Mouse (Mus musculus): ENCODE results near the gene Eci1. TPM values are rescaled to one million over a fixed set of nuclear protein-coding genes. Genes with fewer than 3 reads are reported as not detected.
A peak's percentile ranks its signal among the peaks of the same experiment; 100 is the strongest.

The Eci1 gene
- polyA plus RNA-seq, 1 experiment = 78.3 TPM

DNA sequence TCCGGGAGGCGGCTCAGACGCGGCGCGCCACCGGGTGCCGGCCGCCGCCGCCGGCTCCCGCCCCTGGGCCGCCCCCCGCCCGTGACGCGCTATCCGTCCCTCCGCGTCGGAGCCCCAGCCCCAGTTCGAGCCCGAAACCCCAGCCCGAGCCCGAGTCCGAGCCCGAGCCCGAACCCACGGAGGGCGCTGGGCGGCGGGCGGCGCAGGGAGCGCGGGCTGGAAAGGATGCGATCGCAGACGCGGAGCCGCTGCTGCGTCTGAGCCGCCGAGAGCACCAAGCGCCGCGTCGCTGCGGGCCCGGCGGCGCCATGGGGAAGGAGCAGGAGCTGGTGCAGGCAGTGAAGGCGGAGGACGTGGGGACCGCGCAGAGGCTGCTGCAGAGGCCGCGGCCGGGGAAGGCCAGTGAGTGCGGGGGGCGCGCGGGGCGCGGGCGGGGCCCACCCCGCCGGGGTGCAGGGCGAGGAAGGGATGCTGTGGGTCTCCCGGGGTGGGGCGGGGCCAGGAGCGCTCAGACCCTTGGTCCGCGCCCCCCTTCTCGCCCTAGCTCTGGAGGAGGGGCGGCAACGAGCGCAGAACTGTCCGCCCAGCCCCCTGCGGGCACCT is 62.3 kb downstream of the Eci1 start:
- peak; percentile 21 for DNase-seq
- no peaks in the 10 kb centered on the region for H3K4me1 ChIP-seq (ENCODE audit: control insufficient read depth, insufficient read depth, low read length)
- no peak for TF ChIP-seq POLR2A (IDR thresholded peaks at IDR 0.05; ENCODE audit: borderline replicate concordance, extremely low read depth, low read depth, low read length)
- no peak for TF ChIP-seq CTCF (IDR thresholded peaks at IDR 0.05; ENCODE audit: insufficient read depth, low read length)
- peak overlapping the region; percentile 56 for H3K4me3 ChIP-seq (replicated peaks; ENCODE audit: extremely low read depth, low read depth, low read length)
- under 1% methylated on average over 71 of the region's 81 CpGs for WGBS

Other genes with a start within 250 kb of the Eci1 start
- gene Tbc1d24, start 221.1 kb upstream of the Eci1 start, polyA plus RNA-seq (2012; rRNA removed) = 13.9 and 30.2 TPM in 2 replicates
- gene Ntn3, start 217.1 kb upstream of the Eci1 start, polyA plus RNA-seq (2012; rRNA removed) = 8.2 and 10.4 TPM in 2 replicates
- gene Tedc2, start 205.8 kb upstream of the Eci1 start, polyA plus RNA-seq (2012; rRNA removed) = 7.7 and 12.7 TPM in 2 replicates
- gene Ccnf, start 175.2 kb upstream of the Eci1 start, polyA plus RNA-seq (2012; rRNA removed) = 1.3 and 2.9 TPM in 2 replicates
- 0.40 and 0.78 TPM in 2 replicates for gene Abca17, start 75.6 kb upstream of the Eci1 start, polyA plus RNA-seq (2012; rRNA removed)
- gene Abca3, start 74.7 kb upstream of the Eci1 start, polyA plus RNA-seq (2012; rRNA removed) = 231 and 262 TPM in 2 replicates
- gene Rnps1, start 12.1 kb upstream of the Eci1 start, polyA plus RNA-seq (2012; rRNA removed) = 83.2 and 101 TPM in 2 replicates
- gene Dnase1l2, start 16.5 kb downstream of the Eci1 start, polyA plus RNA-seq (2012; rRNA removed) = 7.7 and 22.4 TPM in 2 replicates
- gene E4f1, start 43.7 kb downstream of the Eci1 start, polyA plus RNA-seq (2012; rRNA removed) = 85.9 and 90.1 TPM in 2 replicates
- 39.5 and 46.2 TPM in 2 replicates for gene Pgp, start 43.8 kb downstream of the Eci1 start, polyA plus RNA-seq (2012; rRNA removed)
- gene Bricd5, start 47.2 kb downstream of the Eci1 start, polyA plus RNA-seq (2012; rRNA removed) = 0.15 and 0.43 TPM in 2 replicates
- 27.5 and 43.2 TPM in 2 replicates for gene Mlst8, start 52.4 kb downstream of the Eci1 start, polyA plus RNA-seq (2012; rRNA removed)
- 1.7 and 2.1 TPM in 2 replicates for gene Caskin1, start 62.0 kb downstream of the Eci1 start, polyA plus RNA-seq (2012; rRNA removed)
- 237 and 263 TPM in 2 replicates for gene Traf7, start 101.3 kb downstream of the Eci1 start, polyA plus RNA-seq (2012; rRNA removed)
- 1.1 and 1.2 TPM in 2 replicates for gene Rab26, start 107.6 kb downstream of the Eci1 start, polyA plus RNA-seq (2012; rRNA removed)
- 136 and 146 TPM in 2 replicates for gene Pkd1, start 123.2 kb downstream of the Eci1 start, polyA plus RNA-seq (2012; rRNA removed)
- gene Tsc2, start 206.0 kb downstream of the Eci1 start, polyA plus RNA-seq (2012; rRNA removed) = 220 and 230 TPM in 2 replicates
- gene Nthl1, start 206.0 kb downstream of the Eci1 start, polyA plus RNA-seq (2012; rRNA removed) = 18.8 and 19.3 TPM in 2 replicates
- gene Slc9a3r2, start 223.7 kb downstream of the Eci1 start, polyA plus RNA-seq (2012; rRNA removed) = 507 and 712 TPM in 2 replicates
- 77.9 and 131 TPM in 2 replicates for gene Npw, start 231.8 kb downstream of the Eci1 start, polyA plus RNA-seq (2012; rRNA removed)
- gene Zfp598, start 243.0 kb downstream of the Eci1 start, polyA plus RNA-seq (2012; rRNA removed) = 89.7 and 89.8 TPM in 2 replicates